Mouse (Mus musculus): ENCODE measurements at regions not wholly inside any gene's neighbourhood (a gene's known extent, or its start where the extent isn't known, plus 50 kb on each side); places are given as distances from the start of the nearest gene placed in this dataset.
"Not testable (repeated sequence)": the region's sequence is repeated elsewhere in the genome, so short reads cannot be mapped to it uniquely, and the experiment has no call there.

DNA sequence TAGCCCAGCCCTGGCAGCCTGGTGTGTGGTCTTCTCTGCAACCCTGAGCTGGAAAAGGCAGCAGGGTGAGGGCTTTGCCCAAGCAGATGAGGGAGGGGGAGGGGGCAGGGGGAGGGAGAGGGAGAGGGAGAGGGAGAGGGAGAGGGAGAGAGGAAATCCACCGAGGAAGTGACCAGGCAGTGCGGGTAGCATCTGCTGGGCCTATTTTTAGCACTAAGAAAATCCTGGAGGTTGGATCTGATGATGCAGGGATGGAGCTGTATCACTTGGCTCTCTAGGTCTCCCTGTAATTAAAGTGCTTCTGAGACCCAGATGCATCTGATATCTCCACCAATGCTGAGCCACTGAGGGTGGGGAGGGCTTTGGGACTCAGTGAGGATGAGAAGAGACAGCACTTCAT is 61.2 kb upstream of the Atxn1 start:
- DNase-seq (ENCODE audit: low spot score): no peak

DNA sequence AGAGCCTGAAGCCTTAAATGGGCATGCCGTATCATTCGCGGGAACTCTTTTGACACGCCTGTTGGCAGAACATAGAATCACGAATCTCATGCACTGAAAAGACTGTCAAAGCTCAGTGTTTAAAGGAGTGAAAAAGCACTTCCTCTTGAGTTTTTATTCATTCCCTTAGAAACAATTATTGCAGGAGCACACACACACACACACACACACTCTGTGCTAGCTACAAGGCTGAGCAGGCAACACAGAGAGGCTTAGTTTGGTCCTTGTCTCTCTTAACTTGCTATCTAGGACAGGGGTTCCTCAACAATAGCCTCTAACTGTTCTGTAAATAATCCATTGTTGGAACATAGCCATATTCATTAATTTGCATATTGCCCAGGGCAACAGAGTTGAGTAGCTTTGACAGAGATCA is 58.8 kb upstream of the Atxn1 start:
- no peak for DNase-seq (ENCODE audit: low spot score)

- DNase-seq (ENCODE audit: low spot score): no peak
Observed at GRCm38 (mm10) chr13:46023187-46023586, 58.4 kb upstream of the Atxn1 start.

- no peak for DNase-seq (ENCODE audit: low spot score)
Observed at GRCm38 (mm10) chr13:46020945-46021835, 56.4 kb upstream of the Atxn1 start.

DNA sequence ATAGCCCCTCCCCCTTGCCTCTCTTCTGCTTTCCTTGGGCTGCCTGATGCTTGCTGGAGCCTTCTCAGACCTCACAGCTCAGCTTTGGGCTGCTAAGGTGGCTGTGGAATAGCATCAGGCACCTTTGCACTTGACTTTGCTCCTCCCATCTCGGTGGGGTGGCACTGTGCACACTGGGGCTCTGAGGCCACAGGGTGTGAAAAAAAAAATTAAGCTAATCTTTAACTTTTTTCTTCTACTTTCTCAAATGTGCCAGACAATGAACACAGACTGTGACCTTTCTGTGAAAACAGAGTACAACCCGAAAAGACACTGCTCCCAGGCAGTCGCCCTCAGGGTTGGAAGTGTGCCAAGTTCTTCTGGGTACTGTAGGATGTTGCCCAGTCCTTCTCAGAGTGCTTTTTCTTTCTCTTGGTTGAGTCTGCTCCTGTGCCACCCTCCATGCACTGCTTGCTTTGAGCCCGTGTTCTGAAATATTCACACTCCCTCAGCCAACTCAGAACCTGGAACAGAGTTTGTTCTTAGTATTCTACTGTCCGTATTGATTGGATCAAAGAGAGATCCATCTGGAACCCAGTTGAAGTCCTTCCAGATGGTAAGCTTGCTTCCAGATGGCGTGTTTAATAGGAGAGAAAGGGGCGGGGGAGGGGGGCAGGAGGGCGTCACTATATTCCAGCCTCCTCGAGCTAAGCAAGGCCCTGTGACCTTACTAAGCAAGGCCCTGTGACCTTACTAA is 54.8 kb upstream of the Atxn1 start:
- DNase-seq (ENCODE audit: low spot score): no peak

DNA sequence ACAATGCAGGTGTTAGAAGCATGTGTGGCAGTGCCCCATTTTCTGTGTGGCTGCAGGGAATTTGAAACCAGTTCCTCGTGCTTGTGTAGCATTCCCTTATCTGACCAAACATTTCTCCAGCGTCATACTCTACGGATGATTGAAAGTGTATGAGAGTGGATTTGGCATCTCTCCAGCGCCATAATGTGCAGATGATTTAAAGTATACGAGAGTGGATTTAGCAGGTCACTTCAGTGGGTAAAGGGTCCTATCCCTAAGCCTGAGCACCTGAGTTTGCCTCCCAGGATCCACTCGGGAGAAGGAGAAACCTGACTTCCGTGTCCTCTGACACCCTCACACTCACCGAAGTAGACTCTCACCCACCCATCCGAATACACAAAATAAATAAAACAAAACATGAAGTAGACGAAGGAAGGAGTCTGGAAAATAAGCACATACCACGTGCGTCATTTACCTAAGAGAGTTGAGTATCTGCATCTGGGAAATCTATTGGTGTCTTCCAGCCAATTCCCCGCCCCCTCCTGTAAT is 54.2 kb upstream of the Atxn1 start:
- no peak for DNase-seq (ENCODE audit: low spot score)

DNA sequence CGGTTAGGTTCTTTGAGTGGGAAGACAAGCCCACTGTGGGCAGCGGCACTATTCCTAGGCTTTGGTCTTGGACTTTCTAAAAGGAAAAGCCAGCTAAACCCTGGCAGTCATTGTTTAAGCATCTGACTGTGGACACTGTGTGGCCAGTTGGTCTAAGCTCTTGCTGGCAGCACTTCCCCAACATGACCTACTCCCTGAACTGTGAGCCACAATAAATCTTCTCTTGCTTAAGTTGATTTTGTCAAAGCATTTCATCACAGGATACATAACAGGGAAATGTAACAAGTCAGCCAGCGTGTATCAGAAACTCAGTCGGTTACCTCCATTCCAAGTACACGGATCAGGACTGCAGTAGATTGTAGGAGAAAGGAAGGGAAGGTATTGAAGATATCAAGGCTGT is 52.9 kb upstream of the Atxn1 start:
- no peak for DNase-seq (ENCODE audit: low spot score)

DNA sequence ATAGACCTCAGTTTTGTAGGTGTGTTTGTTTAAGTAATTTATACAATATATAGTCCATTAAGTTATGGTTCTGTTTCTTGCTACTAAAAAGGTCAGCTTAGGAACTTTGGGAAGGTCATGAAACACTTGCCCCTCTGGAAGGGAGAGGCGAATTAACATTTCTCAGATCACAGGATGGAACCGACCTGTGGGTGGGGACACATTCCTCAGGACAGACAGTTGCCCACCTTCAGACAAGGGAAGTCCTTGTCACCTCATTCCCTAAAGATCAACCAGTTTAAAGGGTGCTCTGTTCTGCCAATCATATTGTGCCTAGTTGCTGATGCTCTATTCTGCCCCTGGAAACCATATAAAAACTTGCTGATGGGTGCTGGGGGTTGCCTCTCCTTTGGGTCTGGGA is 52.2 kb upstream of the Atxn1 start:
- DNase-seq (ENCODE audit: low spot score): not testable (repeated sequence)

- no peak for DNase-seq (ENCODE audit: low spot score)
Observed at GRCm38 (mm10) chr13:46015231-46015630, 50.4 kb upstream of the Atxn1 start.

- no peak for DNase-seq (ENCODE audit: low spot score)
Observed at GRCm38 (mm10) chr13:46014637-46015036, 49.8 kb upstream of the Atxn1 start.
